Mouse (Mus musculus) macrophage (primary cell): ENCODE measurements around the gene Spata18. TPM values are rescaled to one million over a fixed set of nuclear protein-coding genes. Genes with fewer than 3 reads are reported as not detected.

ENCODE experiments used
- H3K27ac ChIP-seq: fragments of 350-480 bp; formaldehyde crosslinking; 2 replicates; pipeline ENCODE4 v1.9.0; 2021
- H3K36me3 ChIP-seq: fragments of 350-480 bp; formaldehyde crosslinking; 2 replicates; pipeline ENCODE4 v1.9.0; 2021; ENCODE audit errors: inconsistent target
- H3K4me3 ChIP-seq: fragments of 350-480 bp; formaldehyde crosslinking; 2 replicates; pipeline ENCODE4 v1.9.0; 2021; ENCODE audit errors: inconsistent target
- H3K79me2 ChIP-seq: fragments of 350-480 bp; formaldehyde crosslinking; 2 replicates; pipeline ENCODE4 v1.9.0; 2021; ENCODE audit errors: inconsistent target
- WGBS: methylation state at CpG from one replicate; pipeline ENCODE4 v1.1.7; 2026; ENCODE audit warnings: inconsistent platforms; ENCODE audit not compliant: missing documents; 5-methylcytosine and 5-hydroxymethylcytosine counted together
- polyA plus RNA-seq: library from polyadenylated mRNA; stranded (reverse); fragments of 250-400 nt; gene quantifications from 3 replicates; pipeline ENCODE4 v1.2.4, GENCODE M21; 2018; ENCODE audit warnings: inconsistent platforms

Spata18 gene
- polyA plus RNA-seq, 1 experiment from 2014 or later, result not detected

DNA sequence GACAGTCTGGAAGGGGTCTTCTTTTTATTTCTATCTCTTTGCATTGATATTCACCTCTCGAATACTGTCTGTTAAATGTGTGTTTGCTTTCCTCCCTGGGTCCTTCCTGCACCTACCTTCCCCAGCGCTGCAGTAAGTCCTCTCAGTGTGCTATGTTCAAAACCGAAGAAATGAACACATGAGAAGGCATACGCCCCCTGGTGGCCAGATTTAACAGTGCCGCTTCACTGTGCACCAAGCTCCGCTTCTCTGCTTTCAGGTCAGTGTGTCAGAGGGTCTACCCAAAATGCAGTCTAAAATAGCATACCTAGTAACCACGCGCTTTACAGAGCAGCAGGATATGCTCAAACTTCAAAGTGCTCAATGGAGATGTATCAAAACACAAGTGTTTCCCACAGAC, 18.0 kb upstream of the Spata18 start:
- Histone ChIP-seq H3K36me3 (peaks cover 33% of the 10 kb centered on the region), H3K4me3 (no peak overlapping the region), H3K79me2 (no peaks in the 10 kb centered on the region), H3K27ac (no peak overlapping the region)
- 61% methylated on average over 8 of the region's 8 CpGs for WGBS

DNA sequence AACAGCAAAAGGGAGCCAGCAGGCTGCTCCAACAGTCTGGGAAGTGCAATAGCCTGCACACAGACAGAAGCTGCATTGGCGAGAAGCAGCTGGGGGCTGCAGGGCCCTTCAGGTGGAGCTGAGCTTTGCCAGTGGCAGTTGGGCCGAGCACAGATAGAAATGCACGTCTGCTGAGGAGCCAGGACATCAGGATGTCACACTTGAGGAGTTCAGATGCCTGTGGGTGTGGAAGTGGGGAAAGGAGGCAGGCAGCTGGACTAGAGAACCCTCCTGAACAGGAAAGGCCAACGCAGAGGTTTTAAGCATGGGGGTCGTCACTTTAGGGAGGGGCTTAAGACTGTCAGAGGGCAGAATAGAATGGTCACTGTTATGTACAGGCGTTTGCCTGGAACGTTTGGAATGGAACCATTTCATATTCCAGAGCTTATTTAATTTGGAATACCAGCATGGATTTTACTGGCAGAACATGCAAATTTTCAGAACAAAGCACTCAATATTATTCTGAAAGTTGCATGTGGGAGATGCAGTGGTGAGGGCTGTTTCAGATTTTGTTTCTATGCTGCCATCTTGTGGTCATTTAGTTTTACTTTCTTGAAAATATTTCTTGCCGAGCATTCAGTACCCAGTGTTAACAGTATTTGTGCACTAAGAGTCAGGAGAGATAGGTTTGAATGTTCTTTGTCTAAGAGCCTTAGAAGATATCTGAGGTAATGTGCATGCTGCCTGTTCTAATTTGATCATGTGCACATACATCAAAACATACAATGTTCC, 13.7 kb upstream of the Spata18 start:
- WGBS, result 67% methylated on average over 8 of the region's 8 CpGs
- Histone ChIP-seq H3K27ac (no peak overlapping the region), H3K4me3 (no peak overlapping the region), H3K36me3 (peaks cover 63% of the 10 kb centered on the region), H3K79me2 (no peaks in the 10 kb centered on the region)

DNA sequence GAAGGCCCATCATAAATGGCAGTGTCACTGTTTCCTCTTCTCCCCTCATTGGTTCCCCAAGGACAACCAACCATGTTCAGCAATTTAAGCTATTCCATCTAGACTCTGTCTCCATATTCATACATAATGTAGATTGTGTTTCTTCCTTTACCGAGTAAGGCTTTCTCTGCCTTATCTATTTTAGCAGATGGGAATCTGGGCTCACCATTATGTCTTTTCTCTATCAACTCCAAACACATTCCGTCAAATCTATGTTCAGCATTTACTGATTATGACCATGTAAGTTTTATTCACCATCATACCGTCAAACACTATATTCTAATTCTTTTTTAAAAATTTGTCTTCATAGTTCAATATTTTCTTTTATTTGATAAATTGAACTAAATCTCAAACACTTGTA, 10.1 kb upstream of the Spata18 start:
- 96% methylated on average over 3 of the region's 3 CpGs for WGBS
- Histone ChIP-seq H3K79me2 (no peaks in the 10 kb centered on the region; the same call in 1 of the 2 replicates), H3K36me3 (peaks cover 45% of the 10 kb centered on the region)

DNA sequence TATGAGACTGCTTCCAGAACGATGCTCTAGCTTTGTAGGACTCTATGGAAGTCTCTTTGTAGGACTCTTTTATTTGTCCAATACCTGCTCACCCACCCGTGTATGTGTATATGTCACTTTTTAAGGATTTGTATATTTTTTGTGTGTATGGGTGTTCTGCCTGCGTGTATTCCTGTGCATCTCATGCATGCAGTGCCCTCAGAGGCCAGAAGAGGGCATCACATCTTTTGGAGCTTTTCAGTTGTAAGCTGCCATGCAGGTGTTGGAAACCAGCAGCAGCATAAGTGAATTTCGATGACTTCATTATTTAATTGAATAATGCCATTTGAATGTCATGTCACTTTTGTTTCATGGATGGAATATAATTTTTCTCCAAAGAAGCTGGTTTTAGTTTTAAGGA, 9.1 kb upstream of the Spata18 start:
- WGBS, result 96% methylated on average over 4 of the region's 4 CpGs

More for the DNA sequence above, 10.1 kb upstream of the Spata18 start:
- Histone ChIP-seq H3K4me3 (no peak overlapping the region), H3K27ac (no peak overlapping the region)

DNA sequence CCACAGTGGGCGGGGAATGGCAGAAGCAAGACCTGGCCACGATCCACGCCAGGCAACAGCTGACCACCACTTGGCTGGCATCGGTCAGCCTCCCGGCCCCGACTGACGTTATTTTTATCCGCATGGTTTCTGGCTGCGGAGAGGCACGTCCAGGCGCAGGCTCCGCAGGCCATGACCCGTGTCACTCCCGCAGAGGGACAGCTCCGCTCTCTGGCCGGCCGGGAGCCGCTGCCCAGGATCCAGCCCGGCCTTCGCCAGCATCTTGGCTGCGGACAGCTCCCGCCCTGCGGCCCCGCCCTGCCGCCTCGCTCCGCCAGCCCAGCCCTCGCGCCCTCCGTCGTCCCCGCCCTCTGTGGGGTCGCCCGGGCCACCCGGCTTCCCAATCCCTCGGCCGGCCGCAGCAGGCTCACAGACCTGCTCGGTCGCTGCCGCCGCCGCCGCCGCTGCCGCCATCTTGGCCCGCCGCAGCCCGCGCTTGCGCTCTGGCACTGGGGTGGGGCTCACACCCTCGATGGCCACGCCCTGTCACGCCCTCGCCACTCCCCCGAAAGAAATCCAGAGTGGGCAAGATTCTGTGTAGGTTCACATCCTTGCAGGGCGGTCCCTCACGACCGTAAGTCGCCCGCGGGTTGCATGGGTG, 3.8 kb upstream of the Spata18 start, which contains the start of gene Sgcb:
Gene Sgcb, minus strand, starts transcription at position 530 of the 640 bp plus-strand sequence.
- under 1% methylated on average over 62 of the region's 62 CpGs for WGBS
- no peak within 1 kb of the TSS for H3K27ac ChIP-seq
- 0 out of 2 replicates have a peak, but pooled peaks cover 6% of the 10 kb centered on the region for H3K36me3 ChIP-seq
- H3K4me3 ChIP-seq, result peak within 1 kb of the TSS; percentile 49
- no peaks in the 10 kb centered on the region; the same call in 1 of the 2 replicates for H3K79me2 ChIP-seq

More for the DNA sequence above, 9.1 kb upstream of the Spata18 start:
- no peak overlapping the region for H3K27ac ChIP-seq
- H3K79me2 ChIP-seq, result no peaks in the 10 kb centered on the region; the same call in 1 of the 2 replicates
- peaks cover 36% of the 10 kb centered on the region for H3K36me3 ChIP-seq
- H3K4me3 ChIP-seq, result no peak overlapping the region

DNA sequence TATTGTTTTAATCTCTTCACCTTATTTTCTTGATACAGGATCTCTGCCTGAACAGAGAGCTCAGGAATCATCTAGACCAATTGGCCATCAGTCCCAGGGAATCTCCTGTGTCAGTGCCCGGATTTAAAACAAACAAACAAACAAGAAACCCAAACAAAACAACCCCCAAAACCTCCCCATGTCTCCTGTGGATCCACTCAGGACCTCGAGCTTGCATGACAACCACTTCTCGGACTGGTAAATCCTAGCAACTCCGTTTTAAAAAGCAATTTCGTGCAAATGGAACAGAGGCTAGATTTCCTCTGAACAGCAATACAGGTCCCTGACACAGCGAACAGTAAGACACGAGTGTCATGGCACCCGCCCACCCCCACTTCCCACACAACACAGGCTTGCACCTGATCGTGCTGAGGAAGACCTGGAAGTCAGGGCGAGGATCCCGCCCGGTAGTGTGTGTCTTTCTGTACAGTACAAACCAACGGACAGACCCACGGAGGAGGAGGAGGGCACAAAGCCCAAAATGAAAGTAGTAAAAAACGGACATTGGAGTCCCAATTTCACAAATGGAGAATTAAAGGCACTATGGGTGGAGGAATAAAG, 714 bp upstream of the Spata18 start:
- 0% methylated on average over 14 of the region's 15 CpGs for WGBS
- Histone ChIP-seq H3K36me3 (no peaks in the 10 kb centered on the region), H3K27ac (no peak overlapping the region), H3K4me3 (peak overlapping the region; percentile 59), H3K79me2 (no peaks in the 10 kb centered on the region; the same call in 1 of the 2 replicates)

DNA sequence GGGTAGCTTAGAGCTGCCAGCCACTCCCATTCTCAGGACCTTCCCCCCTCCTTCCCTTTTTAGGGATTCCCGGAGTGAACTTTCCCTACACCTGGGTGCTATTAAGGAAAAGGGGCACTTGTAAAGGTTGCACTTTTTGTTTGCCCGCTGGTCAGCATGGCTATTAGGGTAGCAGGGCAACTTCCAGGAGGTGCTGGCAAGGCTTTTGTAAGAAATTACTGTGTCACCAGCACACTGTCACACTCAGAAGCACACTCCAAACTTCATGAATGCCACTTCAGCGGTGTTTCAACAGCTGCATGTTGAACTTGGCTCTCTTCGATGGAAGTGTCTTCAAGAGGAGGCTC, 649 bp downstream of the Spata18 start:
- Histone ChIP-seq H3K36me3 (no peaks in the 10 kb centered on the region), H3K27ac (no peak overlapping the region), H3K4me3 (no peak overlapping the region), H3K79me2 (no peaks in the 10 kb centered on the region)
- 7% methylated on average over 4 of the region's 4 CpGs for WGBS

DNA sequence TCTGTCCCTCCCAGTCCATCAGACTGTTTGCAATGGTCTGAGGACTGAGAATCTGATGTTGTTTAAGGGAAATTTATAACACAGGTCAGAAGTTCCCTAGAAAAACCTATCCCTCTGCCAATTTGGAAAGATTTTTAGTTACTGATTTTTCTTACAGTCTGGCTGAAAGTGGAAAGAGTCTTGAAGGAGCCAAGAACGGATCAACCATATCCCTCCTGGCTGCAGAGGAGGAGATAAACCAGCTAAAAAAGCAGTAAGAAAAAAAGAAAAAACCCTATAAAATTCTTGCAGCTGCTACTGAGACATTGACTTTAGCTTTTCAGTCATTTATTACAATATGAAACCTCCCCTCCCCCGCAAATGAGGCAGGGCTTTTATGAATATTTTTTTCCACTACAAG, 15.5 kb downstream of the Spata18 start:
- Histone ChIP-seq H3K79me2 (no peaks in the 10 kb centered on the region), H3K36me3 (no peaks in the 10 kb centered on the region), H3K4me3 (no peak overlapping the region), H3K27ac (no peak overlapping the region)
- WGBS, result 93% methylated on average over 2 of the region's 2 CpGs

DNA sequence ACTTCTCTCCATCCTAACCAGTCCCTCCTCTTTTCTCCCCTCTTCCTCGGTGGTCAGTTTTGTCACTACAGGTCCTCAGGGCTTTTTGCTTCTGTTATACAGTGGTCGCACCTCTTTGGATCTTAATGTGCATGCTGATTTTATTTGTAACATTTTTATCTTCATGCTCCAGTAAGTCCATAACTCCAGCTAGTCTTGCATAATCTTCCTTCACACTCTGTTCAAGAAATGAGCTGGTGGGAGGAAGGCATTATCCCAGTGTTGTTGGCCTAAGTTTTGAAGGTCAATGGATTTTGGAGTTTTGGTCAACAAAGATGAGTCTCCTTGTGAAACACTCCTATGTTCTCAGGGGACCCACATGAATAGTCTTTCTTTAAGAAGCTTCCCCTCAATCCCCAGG, 16.7 kb downstream of the Spata18 start:
- H3K36me3 ChIP-seq, result no peaks in the 10 kb centered on the region
- no peaks in the 10 kb centered on the region for H3K79me2 ChIP-seq
- 88% methylated on average over 2 of the region's 2 CpGs for WGBS
- no peak overlapping the region for H3K27ac ChIP-seq
- no peak overlapping the region for H3K4me3 ChIP-seq

DNA sequence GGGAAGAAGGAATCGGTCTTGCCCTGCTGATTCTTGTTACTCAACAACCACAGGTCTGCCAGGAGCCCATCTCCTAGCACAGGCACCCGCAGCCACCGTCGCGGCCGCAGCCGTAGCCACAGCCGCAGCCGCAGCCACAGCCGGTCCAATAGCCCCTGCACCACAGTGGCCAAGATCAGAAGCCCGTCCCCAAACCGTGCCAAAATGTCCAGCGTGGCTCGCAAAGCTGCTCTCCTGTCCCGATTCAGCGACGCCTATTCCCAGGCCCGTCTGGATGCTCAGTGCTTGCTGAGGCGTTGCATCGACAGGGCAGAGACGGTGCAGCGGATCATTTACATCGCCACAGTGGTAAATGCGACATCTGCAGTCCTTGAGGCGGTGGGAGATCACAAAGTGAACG, 18.2 kb downstream of the Spata18 start:
- Histone ChIP-seq H3K4me3 (no peak overlapping the region), H3K79me2 (no peaks in the 10 kb centered on the region), H3K36me3 (no peaks in the 10 kb centered on the region), H3K27ac (no peak overlapping the region)
- WGBS, result 69% methylated on average over 26 of the region's 26 CpGs

DNA sequence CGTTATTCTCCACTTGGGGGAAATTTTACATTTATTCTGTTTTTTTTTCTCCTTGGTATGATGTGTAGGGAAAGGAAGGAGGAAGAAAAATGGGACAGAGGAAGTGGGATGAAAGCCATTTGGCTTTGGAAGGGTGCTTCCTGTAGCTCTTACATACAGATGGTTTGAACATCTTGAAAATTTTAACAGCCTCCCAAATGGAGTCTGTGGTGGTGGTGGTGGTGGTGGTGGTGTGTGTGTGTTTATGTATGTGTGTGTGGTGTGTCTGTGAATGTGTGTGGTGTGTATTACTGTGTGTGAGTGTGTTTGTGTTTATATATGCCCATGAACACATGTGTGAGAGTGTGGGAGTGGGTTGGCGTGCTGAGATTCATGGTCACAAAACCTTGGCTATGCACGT, 24.4 kb downstream of the Spata18 start:
- WGBS, result 93% methylated on average over 3 of the region's 3 CpGs
- H3K4me3 ChIP-seq, result no peak overlapping the region
- no peaks in the 10 kb centered on the region for H3K36me3 ChIP-seq
- no peaks in the 10 kb centered on the region for H3K79me2 ChIP-seq
- no peak overlapping the region for H3K27ac ChIP-seq

DNA sequence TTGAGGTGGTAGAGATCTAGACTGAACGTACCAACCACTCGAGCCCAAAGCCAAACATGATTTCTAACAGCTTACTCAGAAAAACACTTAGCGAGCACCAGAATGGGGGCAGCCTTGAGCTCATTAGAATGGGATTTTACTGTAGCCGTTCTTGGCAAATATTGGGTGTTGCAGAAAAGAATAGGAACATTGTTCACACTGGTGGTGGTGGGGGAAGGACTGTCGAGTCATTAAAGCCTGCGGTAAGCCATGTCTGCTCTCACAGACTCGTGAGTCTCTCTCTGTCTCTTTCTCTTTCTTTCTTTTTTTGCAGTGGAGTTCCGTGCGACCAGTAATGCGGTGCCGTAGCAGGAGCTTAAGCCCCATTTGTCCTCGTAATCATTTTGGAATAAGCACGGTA, 25.4 kb downstream of the Spata18 start:
- no peaks in the 10 kb centered on the region for H3K36me3 ChIP-seq
- 81% methylated on average over 13 of the region's 13 CpGs for WGBS
- H3K27ac ChIP-seq, result no peak overlapping the region
- no peak overlapping the region for H3K4me3 ChIP-seq
- H3K79me2 ChIP-seq, result no peaks in the 10 kb centered on the region

DNA sequence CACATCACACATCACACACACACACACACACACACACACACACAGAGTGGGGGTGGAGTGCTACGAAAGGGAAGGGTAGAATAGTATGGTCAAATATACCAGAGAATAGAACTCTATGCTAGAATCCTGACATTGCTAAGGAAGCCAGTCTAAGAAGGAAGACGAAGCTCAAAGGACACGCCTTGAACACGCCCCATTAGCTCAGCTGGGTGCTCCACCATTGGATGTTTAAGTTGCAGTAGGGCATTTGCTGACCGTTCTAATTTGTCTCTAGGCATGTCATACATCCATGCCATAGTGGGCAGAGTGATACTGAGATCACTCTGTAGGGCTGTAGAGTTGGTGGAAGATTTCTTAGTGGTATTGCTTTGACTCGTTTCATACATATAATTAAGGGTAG, 32.0 kb downstream of the Spata18 start:
- WGBS, result 73% methylated on average over 5 of the region's 6 CpGs
- H3K79me2 ChIP-seq, result no peaks in the 10 kb centered on the region
- no peak overlapping the region for H3K27ac ChIP-seq
- H3K36me3 ChIP-seq, result no peaks in the 10 kb centered on the region
- H3K4me3 ChIP-seq, result no peak overlapping the region

DNA sequence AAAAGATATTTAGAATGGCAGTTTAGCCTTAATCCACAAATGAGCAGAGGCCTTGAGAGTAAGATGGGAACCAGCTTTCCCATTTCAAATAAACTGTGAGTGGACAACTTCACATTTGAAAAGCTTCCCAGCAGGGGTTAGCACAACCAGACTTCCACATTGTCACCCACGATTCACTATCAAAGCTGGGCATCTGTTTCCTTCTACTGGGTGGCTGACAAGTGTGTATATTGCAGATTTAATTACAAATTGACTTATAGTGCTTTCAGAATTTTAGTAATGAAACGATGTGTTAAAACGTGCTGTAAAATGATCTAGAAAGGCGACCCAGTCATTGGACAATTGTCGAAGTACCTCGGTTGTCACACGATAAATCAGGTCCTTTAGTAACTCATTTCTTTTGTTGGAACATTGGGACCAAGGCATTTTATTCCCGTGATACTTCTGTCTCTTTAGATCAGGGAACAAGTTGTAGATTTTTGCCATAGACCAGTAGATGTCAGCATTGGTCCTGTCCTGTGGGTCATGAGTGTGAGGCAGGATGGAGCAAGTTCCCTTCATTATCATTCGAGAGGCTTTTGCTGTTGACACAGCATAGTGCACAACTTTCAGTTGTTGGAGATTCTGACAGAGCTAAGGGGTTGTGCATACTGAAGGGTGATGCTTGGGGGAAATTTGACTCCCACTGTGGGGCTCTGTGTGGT, 32.7 kb downstream of the Spata18 start:
- no peak overlapping the region for H3K4me3 ChIP-seq
- H3K27ac ChIP-seq, result no peak overlapping the region
- WGBS, result 25% methylated on average over 9 of the region's 9 CpGs
- no peaks in the 10 kb centered on the region for H3K36me3 ChIP-seq
- H3K79me2 ChIP-seq, result no peaks in the 10 kb centered on the region
